Mouse (Mus musculus): ENCODE results near the gene Eif4e1b. TPM values are rescaled to one million over a fixed set of nuclear protein-coding genes. Genes with fewer than 3 reads are reported as not detected.
"Not testable (repeated sequence)": the region's sequence is repeated elsewhere in the genome, so short reads cannot be mapped to it uniquely, and the experiment has no call there.

The Eif4e1b gene
- polyA plus RNA-seq, 1 experiment from 2014 or later, result not detected

DNA sequence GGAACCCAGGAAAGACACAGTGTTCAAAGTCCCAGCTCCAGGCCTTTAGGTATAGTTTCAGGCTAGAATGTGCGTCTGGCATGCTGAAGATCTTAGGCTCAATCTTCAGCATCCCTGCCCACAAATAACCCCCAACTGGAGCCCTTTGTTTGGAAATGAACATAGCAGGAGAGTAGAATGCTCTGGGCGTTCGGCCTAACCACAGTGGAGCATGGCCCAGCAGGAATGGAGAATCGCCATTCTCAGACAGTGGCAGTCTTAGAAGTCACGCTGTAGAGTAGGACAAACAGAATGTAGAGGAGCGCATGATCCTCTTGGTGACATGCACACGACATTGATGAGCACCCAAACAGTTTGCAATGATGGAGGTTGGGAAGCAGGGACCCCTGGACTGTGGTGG, 22.9 kb upstream of the Eif4e1b start:
- no peaks in the 10 kb centered on the region for H3K9me3 ChIP-seq
- 73% methylated on average over 7 of the region's 7 CpGs for WGBS
- peaks cover 53% of the 10 kb centered on the region for H3K27me3 ChIP-seq
- no peak overlapping the region for H3K4me2 ChIP-seq
- H3K36me3 ChIP-seq, result no peaks in the 10 kb centered on the region
- no peak for ATAC-seq (ENCODE audit: low read depth)
- H3K27ac ChIP-seq (replicated peaks), result no peak overlapping the region
- peaks cover 57% of the 10 kb centered on the region for H3K4me1 ChIP-seq (replicated peaks)
- no peak overlapping the region for H3K4me3 ChIP-seq
- no peak overlapping the region for H3K9ac ChIP-seq

DNA sequence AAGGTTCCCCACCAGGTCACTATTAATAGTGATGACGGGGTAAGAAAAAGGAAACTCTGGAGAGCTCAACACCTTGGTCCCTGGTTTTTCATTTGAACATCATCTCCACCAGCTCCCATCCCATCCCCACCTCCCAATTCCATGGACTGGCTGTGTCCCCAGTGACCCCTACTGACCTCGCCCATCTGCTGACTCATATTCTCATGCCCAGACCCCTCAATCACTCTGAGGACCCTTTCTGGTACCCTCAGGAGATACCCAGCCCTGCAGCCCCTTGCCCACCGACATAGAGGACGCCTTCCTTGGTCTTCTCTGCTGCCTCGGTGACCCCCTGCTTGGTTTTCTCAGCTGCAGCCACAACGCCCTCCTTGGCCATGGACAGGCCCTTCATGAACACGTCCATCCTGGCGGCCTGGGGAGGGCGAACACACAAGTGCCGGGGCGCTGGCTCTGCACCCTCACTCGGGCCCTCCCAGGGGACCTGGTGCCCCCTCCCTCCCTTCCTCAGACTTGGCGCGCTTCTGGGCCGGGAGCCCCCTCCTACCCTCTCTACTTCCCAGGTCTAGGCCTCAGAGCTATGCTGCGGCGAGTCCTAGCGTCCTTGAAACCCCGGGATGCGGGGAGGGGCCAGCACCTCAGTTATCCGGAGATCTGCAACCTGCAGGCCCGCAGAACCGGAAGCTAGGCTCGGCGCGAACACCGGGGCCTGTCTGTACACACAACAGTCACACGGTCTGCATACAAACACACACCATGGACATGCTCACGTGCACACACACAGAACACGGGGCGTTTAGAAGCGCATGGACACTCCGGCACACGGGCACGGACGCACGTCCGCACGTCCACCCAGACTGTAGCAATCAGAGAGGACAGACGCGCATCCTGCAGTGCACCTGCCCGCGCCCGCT, 18.3 kb upstream of the Eif4e1b start:
- Histone ChIP-seq H3K27ac (replicated peaks) (peak overlapping the region; percentile 47; the same call in 1 of the 2 replicates), H3K36me3 (no peaks in the 10 kb centered on the region), H3K4me1 (replicated peaks) (peaks cover 22% of the 10 kb centered on the region), H3K27me3 (peaks cover 65% of the 10 kb centered on the region), H3K4me2 (peak overlapping the region; percentile 70), H3K9ac (peak overlapping the region; percentile 68), H3K9me3 (no peaks in the 10 kb centered on the region), H3K4me3 (peak overlapping the region; percentile 47)
- ATAC-seq (ENCODE audit: low read depth), result peak; percentile 58
- WGBS, result 5% methylated on average over 44 of the region's 44 CpGs

DNA sequence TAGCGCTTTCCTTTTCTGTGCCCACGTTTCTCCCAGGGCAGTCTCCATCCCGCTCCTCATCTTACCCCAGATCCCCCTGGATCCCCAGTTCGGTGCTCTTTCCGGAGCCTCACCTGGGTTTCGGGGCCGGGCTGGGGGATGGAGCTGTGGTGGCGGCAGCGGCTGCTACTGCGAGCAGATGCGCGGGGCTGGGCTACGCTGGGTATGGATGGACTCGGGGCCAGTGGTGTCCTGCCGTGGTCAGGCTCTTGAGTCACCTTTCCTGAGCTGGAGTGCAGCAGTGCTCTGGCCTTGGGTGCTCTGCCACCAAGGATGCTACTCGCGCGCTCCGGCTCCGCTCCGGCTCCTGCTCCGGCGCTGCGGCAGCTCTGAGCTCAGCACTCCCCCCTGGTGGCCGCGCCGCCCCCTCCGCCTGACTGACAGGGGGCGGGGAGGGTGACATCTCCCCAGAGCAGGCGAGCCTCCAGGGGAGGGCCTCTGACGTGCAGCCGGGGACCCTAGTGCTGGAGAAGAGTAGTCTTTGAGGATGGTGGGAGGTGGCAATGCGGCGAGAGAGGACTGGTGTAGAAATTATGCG, 17.5 kb upstream of the Eif4e1b start, which contains the start of gene Sncb:
Gene Sncb (minus strand): TSS at position 404 of the 577 bp plus-strand sequence.
- H3K4me3 ChIP-seq, result peak within 1 kb of the TSS; percentile 47
- peaks cover 22% of the 10 kb centered on the region for H3K4me1 ChIP-seq (replicated peaks)
- under 1% methylated on average over 35 of the region's 35 CpGs for WGBS
- H3K36me3 ChIP-seq, result no peaks in the 10 kb centered on the region
- H3K9me3 ChIP-seq, result no peaks in the 10 kb centered on the region
- peak within 1 kb of the TSS; percentile 68 for H3K9ac ChIP-seq
- peak within 1 kb of the TSS; percentile 70 for H3K4me2 ChIP-seq
- H3K27ac ChIP-seq (replicated peaks), result peak within 1 kb of the TSS; percentile 47; the same call in 1 of the 2 replicates
- ATAC-seq (ENCODE audit: low read depth), result peak; percentile 87
- H3K27me3 ChIP-seq, result peaks cover 62% of the 10 kb centered on the region

DNA sequence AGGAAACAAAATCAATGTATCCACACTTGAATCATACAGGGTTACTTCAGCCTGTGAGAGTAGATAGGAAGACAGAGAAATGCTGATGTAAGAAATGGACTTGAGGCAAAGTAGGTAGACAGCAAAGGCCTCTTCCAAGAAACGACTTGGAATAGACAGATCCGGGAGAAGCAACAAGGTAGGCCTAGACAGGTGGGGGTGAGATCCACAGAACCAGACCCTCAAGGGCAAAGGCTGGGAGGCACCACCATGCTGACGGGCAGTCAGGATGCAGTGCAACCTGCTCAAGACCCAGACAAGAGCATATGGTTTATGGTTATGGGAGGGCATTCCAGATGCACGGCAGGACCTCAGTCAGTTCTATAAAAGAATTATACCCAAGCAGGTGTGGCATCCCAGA, 16.8 kb upstream of the Eif4e1b start:
- Histone ChIP-seq H3K27me3 (peaks cover 56% of the 10 kb centered on the region), H3K27ac (replicated peaks) (no peak overlapping the region), H3K9ac (no peak overlapping the region), H3K9me3 (no peaks in the 10 kb centered on the region), H3K4me3 (no peak overlapping the region), H3K36me3 (no peaks in the 10 kb centered on the region), H3K4me1 (replicated peaks) (peaks cover 22% of the 10 kb centered on the region), H3K4me2 (peak overlapping the region; percentile 70; the same call in 1 of the 2 replicates)
- ATAC-seq (ENCODE audit: low read depth), result no peak
- WGBS, result 72% methylated on average over 4 of the region's 4 CpGs

DNA sequence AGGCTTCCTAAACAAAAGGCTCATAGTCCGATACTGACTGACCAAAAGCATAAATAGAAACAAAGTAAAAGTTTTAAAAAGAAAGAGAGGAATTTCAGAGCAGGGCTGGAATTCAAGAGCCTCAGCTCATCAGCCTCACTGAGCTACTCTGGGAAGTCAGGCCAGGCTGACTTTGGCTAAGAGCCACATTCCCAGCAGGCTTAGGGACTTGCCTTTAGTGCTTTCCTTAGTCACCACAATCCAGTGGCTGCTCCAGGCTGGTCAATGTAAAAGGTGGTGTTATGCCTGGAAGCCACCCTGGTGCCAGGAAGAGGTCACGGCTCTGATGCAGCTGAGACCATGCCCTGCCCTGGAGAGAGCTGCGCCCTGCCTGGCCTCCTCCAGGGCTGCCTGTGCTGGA, 3.2 kb upstream of the Eif4e1b start:
- H3K9me3 ChIP-seq, result no peaks in the 10 kb centered on the region
- WGBS, result 78% methylated on average over 3 of the region's 3 CpGs
- no peak for ATAC-seq (ENCODE audit: low read depth)

DNA sequence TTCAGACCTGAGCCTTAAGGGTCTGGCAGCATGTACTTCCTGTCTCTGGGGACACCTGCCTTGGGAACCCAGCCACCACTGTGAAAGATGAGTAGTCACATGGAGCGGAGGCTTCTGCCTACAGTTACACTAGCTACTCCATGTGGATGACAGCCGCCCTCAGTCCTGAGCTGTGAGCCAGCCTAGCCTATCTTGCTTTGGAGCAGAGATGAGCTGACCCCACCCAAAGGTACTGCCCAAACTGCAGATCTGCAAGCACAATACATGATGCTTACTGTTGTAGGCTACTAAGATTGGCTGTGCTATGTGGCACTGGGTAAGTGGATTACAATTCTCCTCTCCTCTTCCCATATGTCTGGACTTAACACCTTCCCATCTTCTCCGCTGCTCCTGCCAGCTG, 2.7 kb upstream of the Eif4e1b start:
- no peaks in the 10 kb centered on the region for H3K36me3 ChIP-seq
- 0 out of 2 replicates have a peak, but pooled peaks cover 3% of the 10 kb centered on the region for H3K4me1 ChIP-seq (replicated peaks)
- H3K9me3 ChIP-seq, result no peaks in the 10 kb centered on the region
- H3K9ac ChIP-seq, result no peak overlapping the region
- H3K4me2 ChIP-seq, result no peak overlapping the region
- 90% methylated on average over 3 of the region's 3 CpGs for whole genome bisulfite sequencing
- H3K27me3 ChIP-seq, result no peaks in the 10 kb centered on the region
- H3K4me3 ChIP-seq, result no peak overlapping the region
- peak; percentile 59 for ATAC-seq (ENCODE audit: low read depth)
- no peak overlapping the region for H3K27ac ChIP-seq (replicated peaks)

More for the DNA sequence above, 3.2 kb upstream of the Eif4e1b start:
- no peak overlapping the region for H3K9ac ChIP-seq
- H3K4me1 ChIP-seq (replicated peaks), result 0 out of 2 replicates have a peak, but pooled peaks cover 3% of the 10 kb centered on the region
- no peak overlapping the region for H3K4me2 ChIP-seq
- no peaks in the 10 kb centered on the region for H3K36me3 ChIP-seq
- no peaks in the 10 kb centered on the region for H3K27me3 ChIP-seq
- no peak overlapping the region for H3K27ac ChIP-seq (replicated peaks)
- no peak overlapping the region for H3K4me3 ChIP-seq

DNA sequence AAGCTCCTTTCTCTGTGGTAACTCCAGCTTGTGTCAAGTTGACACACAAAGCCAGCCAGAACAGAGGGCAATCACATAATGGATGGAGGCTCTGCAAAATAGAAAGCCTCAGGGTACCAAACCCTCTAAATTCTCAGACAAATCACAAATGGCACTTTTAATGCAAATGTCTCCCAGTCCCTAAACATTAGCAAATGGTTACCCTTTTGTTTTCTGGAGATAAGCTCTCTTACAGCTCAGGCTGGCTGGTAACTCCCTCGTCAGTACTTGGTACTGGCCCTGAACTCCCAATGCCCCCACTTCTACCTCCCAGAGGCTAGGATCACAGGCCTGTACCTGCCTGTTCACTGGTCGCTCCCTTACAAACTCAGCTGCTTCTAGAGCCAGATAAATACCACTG, 563 bp upstream of the Eif4e1b start:
- H3K4me3 ChIP-seq, result no peak overlapping the region
- 0 out of 2 replicates have a peak, but pooled peaks cover 3% of the 10 kb centered on the region for H3K4me1 ChIP-seq (replicated peaks)
- H3K4me2 ChIP-seq, result no peak overlapping the region
- ATAC-seq (ENCODE audit: low read depth), result no peak
- H3K9ac ChIP-seq, result no peak overlapping the region
- no peaks in the 10 kb centered on the region for H3K27me3 ChIP-seq
- no peak overlapping the region for H3K27ac ChIP-seq (replicated peaks)
- no peaks in the 10 kb centered on the region for H3K9me3 ChIP-seq
- 30% methylated on average over 2 of the region's 2 CpGs for WGBS
- H3K36me3 ChIP-seq, result no peaks in the 10 kb centered on the region

DNA sequence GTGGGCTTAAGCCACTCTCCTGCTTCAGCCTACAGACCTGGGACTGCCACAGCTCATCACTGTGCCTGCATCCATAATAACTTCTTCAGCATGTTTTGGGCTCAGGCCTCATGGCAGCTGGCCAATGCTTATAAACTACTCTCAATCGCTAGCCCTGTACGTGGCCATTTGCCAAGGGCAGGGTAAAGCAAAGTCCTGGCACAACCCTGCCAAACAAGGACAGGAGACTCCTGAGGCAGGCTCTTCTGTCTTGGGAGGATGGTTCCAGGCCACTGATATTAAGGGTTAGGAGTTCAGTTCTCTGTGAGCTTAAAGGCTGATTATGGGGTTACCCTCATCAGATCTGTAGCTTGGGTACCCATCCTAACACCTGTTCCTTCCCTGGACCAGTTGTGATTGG, 3.8 kb downstream of the Eif4e1b start:
- peaks cover 20% of the 10 kb centered on the region for H3K4me1 ChIP-seq (replicated peaks)
- peaks cover 16% of the 10 kb centered on the region for H3K27me3 ChIP-seq
- H3K4me3 ChIP-seq; H3K4me2 ChIP-seq; ATAC-seq (ENCODE audit: low read depth); H3K9ac ChIP-seq; H3K27ac ChIP-seq (replicated peaks); H3K36me3 ChIP-seq; H3K9me3 ChIP-seq: not testable (repeated sequence)
- WGBS, result 56% methylated on average over 2 of the region's 2 CpGs

DNA sequence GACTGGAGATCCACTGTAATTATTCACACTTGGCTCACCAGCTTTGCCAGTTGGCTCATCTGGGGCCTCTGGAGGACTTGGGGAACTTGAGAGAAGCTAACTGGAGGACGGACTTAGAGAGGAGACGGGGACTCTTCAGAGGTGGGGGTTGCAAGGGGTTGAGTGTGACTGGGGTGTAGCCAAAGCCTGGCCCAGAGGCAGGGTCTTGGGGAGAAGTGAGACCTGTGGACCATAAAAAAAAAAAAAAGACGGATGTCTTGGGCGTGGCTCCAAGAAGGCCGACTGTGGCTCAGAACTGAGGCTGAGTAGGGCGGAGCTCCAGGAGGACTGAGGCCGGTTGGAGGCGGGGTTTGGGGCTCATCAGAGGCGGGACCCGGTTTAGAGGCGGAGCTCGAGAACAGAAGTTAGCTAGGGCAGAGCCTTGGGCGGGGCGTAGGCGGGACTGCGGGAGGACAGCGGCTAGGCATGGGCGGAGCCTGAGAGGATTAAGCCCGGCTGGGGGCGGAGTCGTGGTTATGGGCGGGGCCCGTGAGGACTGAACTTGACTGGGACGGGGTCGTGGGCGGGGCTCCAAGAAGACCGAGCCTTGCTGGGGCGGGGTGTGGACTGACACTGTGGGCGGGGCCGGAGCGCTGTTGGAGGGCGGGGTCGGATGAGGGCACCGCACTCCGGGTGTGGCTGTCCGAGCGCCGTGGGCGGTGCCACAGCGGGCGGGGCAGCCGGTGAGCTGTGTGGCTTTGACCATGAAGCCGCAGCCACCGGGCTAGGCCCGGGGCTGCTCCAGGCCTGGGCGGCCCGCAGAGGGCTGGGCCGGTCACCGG, 5.2 kb downstream of the Eif4e1b start, which contains the start of gene Tspan17:
Gene Tspan17 (plus strand): TSS at position 638 of the 821 bp plus-strand sequence.
- Histone ChIP-seq H3K9ac (peak within 1 kb of the TSS; percentile 67), H3K36me3 (no peaks in the 10 kb centered on the region), H3K4me1 (replicated peaks) (peaks cover 20% of the 10 kb centered on the region), H3K27me3 (peaks cover 16% of the 10 kb centered on the region), H3K27ac (replicated peaks) (peak within 1 kb of the TSS; percentile 46), H3K9me3 (no peaks in the 10 kb centered on the region), H3K4me2 (peak within 1 kb of the TSS; percentile 94), H3K4me3 (peak within 1 kb of the TSS; percentile 57)
- ATAC-seq (ENCODE audit: low read depth), result peak; percentile 82
- WGBS, result 3% methylated on average over 47 of the region's 49 CpGs

DNA sequence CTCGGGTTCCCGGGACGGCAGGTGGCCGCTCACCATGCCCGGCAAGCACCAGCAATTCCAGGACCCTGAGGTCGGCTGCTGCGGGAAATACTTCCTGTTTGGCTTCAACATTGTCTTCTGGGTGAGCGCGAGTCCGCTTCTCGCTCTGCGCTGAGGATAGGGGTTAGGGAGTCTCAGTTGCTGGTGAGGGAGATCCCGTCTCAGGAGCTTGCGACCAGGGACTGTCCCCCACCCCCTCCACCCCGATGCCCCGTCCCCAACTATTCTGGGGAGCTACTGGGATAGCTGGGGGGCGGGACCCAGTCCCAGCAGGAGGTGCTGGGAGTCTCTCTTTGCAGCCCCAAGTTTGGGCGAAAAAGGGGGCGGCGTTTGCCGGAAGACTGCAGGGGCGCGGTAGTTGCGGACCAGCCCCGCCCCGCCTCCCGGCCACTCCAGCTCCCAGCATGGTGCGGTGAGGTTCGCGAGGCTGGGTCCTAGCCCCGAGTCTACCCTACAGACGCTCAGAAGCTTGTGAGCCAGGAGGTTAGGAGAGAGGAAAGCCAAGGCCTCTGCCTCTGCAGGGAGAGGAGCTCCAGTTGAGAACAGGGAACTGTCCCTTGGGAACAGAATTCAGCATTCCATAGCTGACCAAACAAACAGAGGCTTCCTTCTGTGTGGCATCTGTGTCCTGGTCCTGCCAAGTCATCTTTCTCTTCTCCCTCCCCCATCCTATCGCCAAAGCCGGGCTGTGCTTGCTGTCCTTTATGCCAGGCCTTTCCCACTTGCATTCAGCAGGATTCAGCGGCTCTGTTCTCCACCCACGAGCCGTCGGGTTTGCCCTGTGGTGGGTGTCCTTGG, 6.0 kb downstream of the Eif4e1b start:
- 1% methylated on average over 38 of the region's 38 CpGs for WGBS

More for the DNA sequence above, 6.0 kb downstream of the Eif4e1b start:
- peak overlapping the region; percentile 67 for H3K9ac ChIP-seq
- H3K36me3 ChIP-seq, result no peaks in the 10 kb centered on the region
- H3K4me2 ChIP-seq, result peak overlapping the region; percentile 94
- no peaks in the 10 kb centered on the region for H3K9me3 ChIP-seq
- H3K27ac ChIP-seq (replicated peaks), result peak overlapping the region; percentile 46
- peak overlapping the region; percentile 57 for H3K4me3 ChIP-seq
- H3K4me1 ChIP-seq (replicated peaks), result peaks cover 20% of the 10 kb centered on the region
- peak; percentile 49 for ATAC-seq (ENCODE audit: low read depth)
- H3K27me3 ChIP-seq, result peaks cover 16% of the 10 kb centered on the region
